Mouse (Mus musculus): ENCODE data around the gene Dpp4. TPM values are rescaled to one million over a fixed set of nuclear protein-coding genes. Genes with fewer than 3 reads are reported as not detected.

Gene Dpp4
- 0.88 and 3.9 TPM in 2 replicates for polyA plus RNA-seq (2014; fragmentation: Nextera tagmentation; extraction: Ambion mirVana)

DNA sequence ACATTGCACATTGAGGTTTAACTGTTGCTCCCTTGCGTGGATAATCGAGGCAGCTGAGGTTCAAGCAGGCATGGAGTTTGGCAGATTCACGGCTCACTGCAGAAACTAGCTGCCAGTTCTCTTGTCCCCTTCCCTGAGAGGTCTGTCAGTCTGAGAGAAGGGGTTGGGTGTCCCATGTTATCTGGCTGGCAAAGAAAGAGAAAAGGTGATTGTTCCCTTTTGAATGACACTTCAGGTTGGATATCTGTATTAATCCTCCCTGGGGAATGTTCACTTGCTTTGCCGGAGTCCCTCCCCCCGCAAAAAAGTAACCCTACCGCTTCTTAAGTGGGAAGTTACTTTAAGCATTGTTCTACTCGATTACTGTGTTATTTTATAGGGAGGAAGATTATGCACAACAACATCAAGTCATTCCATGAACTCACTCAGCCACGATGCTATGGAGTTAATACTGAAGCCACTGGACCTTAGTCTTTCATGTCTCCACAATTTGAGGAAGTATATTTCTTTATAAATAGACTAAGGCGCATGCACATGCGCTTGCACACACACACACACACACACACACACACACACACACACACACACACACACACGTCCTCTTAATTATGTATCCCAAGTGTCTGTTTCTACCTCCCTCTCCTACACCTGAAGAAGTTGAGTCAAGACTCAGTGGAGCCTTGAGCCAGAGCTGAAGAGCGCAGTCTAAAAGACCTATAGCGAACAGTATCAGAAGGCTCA lies at the start of gene Dpp4:
TSS of gene Dpp4 (minus strand) at position 151 of the 741 bp plus-strand sequence.
- H3K9ac ChIP-seq (replicated peaks; ENCODE audit: low read depth, low read length): no peak within 1 kb of the TSS; the same call in 1 of the 2 replicates
- no peak within 1 kb of the TSS for H3K27ac ChIP-seq (ENCODE audit: low read depth, low read length)
- no peaks in the 10 kb centered on the region for H3K36me3 ChIP-seq (ENCODE audit: control insufficient read depth, insufficient read depth, low read length)
- peak within 1 kb of the TSS; percentile 30 for H3K4me3 ChIP-seq (ENCODE audit: low read depth, low read length)
- H3K4me2 ChIP-seq (ENCODE audit: low read depth, low read length): peak within 1 kb of the TSS; percentile 77
- 54% methylated on average over 13 of the region's 13 CpGs for WGBS
- H3K4me1 ChIP-seq (ENCODE audit: control insufficient read depth, insufficient read depth, low read length): peaks cover 5% of the 10 kb centered on the region
- ATAC-seq (ENCODE audit: low read depth): no peak
- H3K9me3 ChIP-seq (ENCODE audit: control insufficient read depth, low read length): no peaks in the 10 kb centered on the region
- H3K27me3 ChIP-seq (ENCODE audit: control insufficient read depth, insufficient read depth, low read length): peaks cover 10% of the 10 kb centered on the region

DNA sequence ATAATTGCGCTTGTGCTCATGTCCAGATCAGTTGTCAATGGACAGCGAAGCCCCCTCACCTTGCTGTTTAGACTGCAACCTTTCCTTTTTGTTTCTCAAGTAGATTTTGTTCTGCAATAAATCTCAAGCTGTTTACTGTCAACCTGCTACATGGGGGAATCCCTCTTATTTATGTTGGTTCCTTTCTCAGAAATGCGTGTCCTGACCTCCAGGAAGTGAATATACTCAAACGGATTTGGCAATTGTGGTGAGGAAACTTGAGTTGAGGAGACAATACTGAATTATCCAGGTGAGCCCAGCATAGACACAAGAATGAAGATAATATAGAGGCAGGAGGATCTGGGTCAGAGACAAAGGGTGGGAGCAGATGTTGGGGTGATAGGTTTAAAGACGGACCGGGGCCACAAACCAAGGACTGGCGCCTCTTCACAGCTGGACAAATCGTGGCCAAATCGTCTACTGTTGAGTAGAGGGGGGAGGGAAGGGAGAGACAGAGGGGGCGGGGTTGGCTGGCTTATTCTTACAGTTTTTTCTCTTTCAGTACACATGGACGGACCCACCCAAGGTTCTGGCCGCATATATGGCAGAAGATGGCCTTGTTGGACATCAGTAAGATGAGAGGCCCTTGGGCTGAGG lies 48.9 kb upstream of the Dpp4 start:
- Histone ChIP-seq H3K4me3 (ENCODE audit: low read depth, low read length) (no peak overlapping the region), H3K27me3 (ENCODE audit: control insufficient read depth, insufficient read depth, low read length) (no peaks in the 10 kb centered on the region), H3K36me3 (ENCODE audit: control insufficient read depth, insufficient read depth, low read length) (no peaks in the 10 kb centered on the region), H3K4me1 (ENCODE audit: control insufficient read depth, insufficient read depth, low read length) (no peaks in the 10 kb centered on the region), H3K9me3 (ENCODE audit: control insufficient read depth, low read length) (no peaks in the 10 kb centered on the region), H3K4me2 (ENCODE audit: low read depth, low read length) (no peak overlapping the region), H3K27ac (ENCODE audit: low read depth, low read length) (no peak overlapping the region), H3K9ac (replicated peaks; ENCODE audit: low read depth, low read length) (no peak overlapping the region)
- ATAC-seq (ENCODE audit: low read depth): no peak
- 84% methylated on average over 12 of the region's 12 CpGs for WGBS

DNA sequence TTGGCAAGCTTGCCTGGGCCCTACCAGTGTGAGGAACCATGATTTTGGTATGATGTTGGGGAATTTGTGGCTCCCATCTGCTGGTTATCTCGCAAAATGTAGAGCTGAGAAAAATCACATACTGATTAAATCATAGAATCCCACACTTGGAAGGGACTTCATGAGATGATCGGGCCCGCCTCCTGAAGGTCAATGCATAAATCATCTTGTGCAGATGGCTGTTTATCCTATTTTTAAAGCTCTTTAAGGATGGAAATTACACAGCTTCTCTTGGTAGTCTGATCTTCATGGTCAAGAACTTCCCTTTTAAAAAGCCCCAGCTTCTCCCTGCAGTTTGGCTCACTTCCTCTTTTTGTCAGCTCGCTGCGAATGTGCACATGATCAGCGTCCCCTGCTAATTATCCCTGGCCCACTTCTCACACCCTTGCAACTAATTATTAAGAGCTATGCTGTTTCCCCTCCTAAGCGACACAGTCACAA lies 48.2 kb upstream of the Dpp4 start:
- Histone ChIP-seq H3K27me3 (ENCODE audit: control insufficient read depth, insufficient read depth, low read length) (no peaks in the 10 kb centered on the region), H3K9me3 (ENCODE audit: control insufficient read depth, low read length) (no peaks in the 10 kb centered on the region), H3K4me2 (ENCODE audit: low read depth, low read length) (no peak overlapping the region), H3K9ac (replicated peaks; ENCODE audit: low read depth, low read length) (no peak overlapping the region), H3K27ac (ENCODE audit: low read depth, low read length) (no peak overlapping the region), H3K4me3 (ENCODE audit: low read depth, low read length) (no peak overlapping the region), H3K36me3 (ENCODE audit: control insufficient read depth, insufficient read depth, low read length) (no peaks in the 10 kb centered on the region), H3K4me1 (ENCODE audit: control insufficient read depth, insufficient read depth, low read length) (no peaks in the 10 kb centered on the region)
- no peak for ATAC-seq (ENCODE audit: low read depth)
- WGBS: 82% methylated on average over 7 of the region's 7 CpGs

DNA sequence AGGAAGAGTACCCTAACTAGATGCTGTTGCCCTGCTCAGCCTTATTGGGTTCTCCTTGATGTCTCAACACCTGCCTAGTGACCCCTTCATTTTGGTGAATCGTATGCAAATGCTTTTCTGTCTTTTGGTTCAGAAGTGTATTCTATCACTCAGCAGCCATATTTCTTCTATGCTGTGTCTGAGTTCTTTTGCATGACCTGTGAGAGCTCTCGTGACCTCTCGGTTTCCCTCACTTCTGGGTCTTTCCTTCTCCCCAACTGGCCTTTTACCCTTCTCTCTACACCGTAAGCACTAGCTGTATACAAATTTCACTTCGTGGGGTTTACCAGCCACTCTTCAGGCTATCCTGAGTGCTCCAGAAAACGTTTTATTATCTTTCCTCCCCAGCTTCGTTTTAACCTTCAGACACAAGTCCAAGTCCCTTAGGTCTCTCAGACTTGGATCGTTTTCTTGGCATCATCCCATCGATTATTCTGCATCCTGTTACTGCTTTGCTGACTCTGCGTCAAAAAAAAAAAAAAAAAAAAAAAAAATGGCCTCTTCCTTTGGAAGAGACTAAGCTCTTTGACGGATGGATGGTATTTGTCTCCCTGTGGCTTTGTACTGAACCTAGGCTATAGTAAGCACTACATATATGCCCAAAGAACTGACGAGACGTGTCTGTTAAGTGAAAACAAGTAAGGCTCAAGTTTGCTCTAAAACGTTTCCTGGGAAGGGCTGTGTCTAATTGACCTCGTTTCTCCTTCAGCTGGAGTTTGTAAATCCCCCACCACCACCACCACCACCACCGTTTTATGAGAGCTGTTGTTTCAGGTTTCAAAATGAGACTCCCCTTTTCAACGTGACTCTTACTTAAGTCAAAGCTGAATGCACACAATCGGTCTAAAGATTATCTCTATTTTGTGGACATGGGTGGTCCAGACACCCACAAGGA lies 47.5 kb upstream of the Dpp4 start:
- no peaks in the 10 kb centered on the region for H3K9me3 ChIP-seq (ENCODE audit: control insufficient read depth, low read length)

DNA sequence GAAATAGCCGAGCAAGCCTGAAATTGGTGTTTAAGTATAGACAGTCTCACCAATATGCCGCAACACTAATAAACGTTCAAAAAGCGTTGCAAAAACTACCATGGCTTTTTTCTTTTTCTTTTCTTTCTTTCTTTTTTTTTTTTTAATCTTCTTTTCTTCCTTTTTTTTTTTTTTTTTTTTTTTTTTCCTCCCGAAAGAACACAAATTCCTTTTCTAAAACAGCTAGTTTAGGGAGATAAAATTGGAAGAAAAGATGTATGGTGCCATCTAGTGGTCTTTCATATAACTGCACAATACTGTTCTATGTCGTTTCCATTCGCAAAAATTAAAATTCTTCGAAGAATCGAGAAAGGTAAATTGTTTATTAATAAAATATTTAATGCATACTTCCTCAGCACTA lies 46.0 kb upstream of the Dpp4 start:
- no peak overlapping the region for H3K9ac ChIP-seq (replicated peaks; ENCODE audit: low read depth, low read length)
- no peaks in the 10 kb centered on the region for H3K4me1 ChIP-seq (ENCODE audit: control insufficient read depth, insufficient read depth, low read length)
- no peak overlapping the region for H3K4me3 ChIP-seq (ENCODE audit: low read depth, low read length)
- no peak overlapping the region for H3K27ac ChIP-seq (ENCODE audit: low read depth, low read length)
- no peak overlapping the region for H3K4me2 ChIP-seq (ENCODE audit: low read depth, low read length)
- no peaks in the 10 kb centered on the region for H3K9me3 ChIP-seq (ENCODE audit: control insufficient read depth, low read length)
- no peak for ATAC-seq (ENCODE audit: low read depth)
- WGBS: 45% methylated on average over 9 of the region's 9 CpGs
- H3K27me3 ChIP-seq (ENCODE audit: control insufficient read depth, insufficient read depth, low read length): no peaks in the 10 kb centered on the region
- no peaks in the 10 kb centered on the region for H3K36me3 ChIP-seq (ENCODE audit: control insufficient read depth, insufficient read depth, low read length)

More for the DNA sequence above, 47.5 kb upstream of the Dpp4 start:
- Histone ChIP-seq H3K36me3 (ENCODE audit: control insufficient read depth, insufficient read depth, low read length) (no peaks in the 10 kb centered on the region), H3K9ac (replicated peaks; ENCODE audit: low read depth, low read length) (no peak overlapping the region), H3K4me3 (ENCODE audit: low read depth, low read length) (no peak overlapping the region), H3K27ac (ENCODE audit: low read depth, low read length) (no peak overlapping the region), H3K27me3 (ENCODE audit: control insufficient read depth, insufficient read depth, low read length) (no peaks in the 10 kb centered on the region), H3K4me1 (ENCODE audit: control insufficient read depth, insufficient read depth, low read length) (no peaks in the 10 kb centered on the region), H3K4me2 (ENCODE audit: low read depth, low read length) (no peak overlapping the region)
- no peak for ATAC-seq (ENCODE audit: low read depth)
- WGBS: 68% methylated on average over 18 of the region's 18 CpGs

DNA sequence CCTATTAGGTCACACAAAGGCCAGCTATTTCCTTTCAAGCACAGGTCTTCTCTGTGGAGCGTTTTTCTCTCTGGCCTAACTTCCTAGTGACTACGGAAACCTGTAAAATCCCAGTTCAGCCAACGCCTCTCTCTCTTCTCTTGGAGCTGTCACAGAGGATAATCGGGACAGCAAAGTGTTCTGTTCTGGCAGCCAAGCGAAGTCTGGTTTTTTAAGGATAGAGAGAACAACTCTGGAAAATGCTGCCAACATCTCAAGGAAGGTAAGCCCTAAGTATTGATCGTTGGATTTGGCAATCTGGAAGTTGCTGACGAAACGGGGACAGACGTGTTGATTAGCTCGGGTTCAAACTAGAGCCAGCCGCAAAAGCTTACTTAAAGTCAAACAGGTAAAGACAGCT lies 43.0 kb upstream of the Dpp4 start:
- Histone ChIP-seq H3K4me1 (ENCODE audit: control insufficient read depth, insufficient read depth, low read length) (no peaks in the 10 kb centered on the region), H3K9ac (replicated peaks; ENCODE audit: low read depth, low read length) (no peak overlapping the region), H3K36me3 (ENCODE audit: control insufficient read depth, insufficient read depth, low read length) (no peaks in the 10 kb centered on the region), H3K4me3 (ENCODE audit: low read depth, low read length) (no peak overlapping the region), H3K9me3 (ENCODE audit: control insufficient read depth, low read length) (no peaks in the 10 kb centered on the region), H3K4me2 (ENCODE audit: low read depth, low read length) (no peak overlapping the region), H3K27ac (ENCODE audit: low read depth, low read length) (no peak overlapping the region), H3K27me3 (ENCODE audit: control insufficient read depth, insufficient read depth, low read length) (no peaks in the 10 kb centered on the region)
- 91% methylated on average over 11 of the region's 11 CpGs for WGBS
- ATAC-seq (ENCODE audit: low read depth): no peak

DNA sequence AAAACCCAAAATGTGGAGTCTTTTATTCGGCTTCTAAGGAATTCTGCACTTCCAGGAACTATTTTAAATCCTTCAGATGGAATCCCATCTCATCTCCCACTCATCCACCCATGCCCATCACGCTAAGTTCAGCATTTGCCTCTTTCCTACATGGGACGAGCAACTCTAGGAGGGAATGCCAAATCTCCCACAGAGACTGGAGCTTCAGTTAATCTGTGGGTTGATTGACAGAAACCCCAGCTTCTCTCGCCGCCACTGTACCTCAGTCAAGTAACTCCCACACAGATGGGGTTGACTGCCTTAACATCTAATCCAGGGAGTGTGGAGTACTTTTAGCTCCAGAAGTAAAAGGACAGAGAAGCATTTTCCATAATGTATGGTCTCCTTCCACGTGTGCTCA lies 42.0 kb upstream of the Dpp4 start:
- Histone ChIP-seq H3K36me3 (ENCODE audit: control insufficient read depth, insufficient read depth, low read length) (no peaks in the 10 kb centered on the region), H3K27ac (ENCODE audit: low read depth, low read length) (no peak overlapping the region), H3K9me3 (ENCODE audit: control insufficient read depth, low read length) (no peaks in the 10 kb centered on the region), H3K27me3 (ENCODE audit: control insufficient read depth, insufficient read depth, low read length) (no peaks in the 10 kb centered on the region), H3K4me1 (ENCODE audit: control insufficient read depth, insufficient read depth, low read length) (no peaks in the 10 kb centered on the region), H3K4me2 (ENCODE audit: low read depth, low read length) (no peak overlapping the region), H3K9ac (replicated peaks; ENCODE audit: low read depth, low read length) (no peak overlapping the region), H3K4me3 (ENCODE audit: low read depth, low read length) (no peak overlapping the region)
- WGBS: 88% methylated on average over 6 of the region's 6 CpGs
- ATAC-seq (ENCODE audit: low read depth): no peak

DNA sequence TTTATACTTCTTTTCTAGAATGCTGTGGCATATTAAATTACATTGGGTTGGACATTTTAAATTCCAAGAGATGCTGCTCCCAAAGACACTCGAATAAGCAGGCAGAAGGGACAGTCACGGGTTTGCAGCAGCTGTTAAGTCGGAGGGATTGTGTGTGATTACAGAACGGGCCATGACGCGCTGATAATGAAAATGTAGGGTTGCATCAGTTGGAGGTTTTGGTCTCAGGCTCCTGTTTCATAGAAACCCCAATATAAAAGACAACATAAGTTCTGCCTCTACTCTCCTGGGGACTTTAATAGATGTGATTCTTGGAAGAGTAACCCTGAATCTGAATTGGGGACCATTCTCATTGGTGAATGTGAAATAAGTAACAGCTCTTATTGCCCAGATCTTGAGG lies 38.3 kb upstream of the Dpp4 start:
- H3K9ac ChIP-seq (replicated peaks; ENCODE audit: low read depth, low read length): no peak overlapping the region
- H3K27ac ChIP-seq (ENCODE audit: low read depth, low read length): no peak overlapping the region
- no peak overlapping the region for H3K4me2 ChIP-seq (ENCODE audit: low read depth, low read length)
- H3K4me1 ChIP-seq (ENCODE audit: control insufficient read depth, insufficient read depth, low read length): no peaks in the 10 kb centered on the region
- no peak for ATAC-seq (ENCODE audit: low read depth)
- H3K9me3 ChIP-seq (ENCODE audit: control insufficient read depth, low read length): no peaks in the 10 kb centered on the region
- 87% methylated on average over 6 of the region's 6 CpGs for WGBS
- no peaks in the 10 kb centered on the region for H3K36me3 ChIP-seq (ENCODE audit: control insufficient read depth, insufficient read depth, low read length)
- no peak overlapping the region for H3K4me3 ChIP-seq (ENCODE audit: low read depth, low read length)
- no peaks in the 10 kb centered on the region for H3K27me3 ChIP-seq (ENCODE audit: control insufficient read depth, insufficient read depth, low read length)

Data from neural tube, embryonic 14.5 days (tissue).